Mouse (Mus musculus): ENCODE measurements around the gene Rpl36a-ps1.

Rpl36a-ps1 gene

GRCm38 (mm10) chr14:98956788-98957187 is 37.3 kb downstream of the Rpl36a-ps1 start:
- in situ Hi-C loops (cut with MboI; ENCODE audit: unreplicated experiment in 2 of 2): no loop called here

- in situ Hi-C loops (cut with MboI; ENCODE audit: unreplicated experiment in 2 of 2): no loop called here
Measured at GRCm38 (mm10) chr14:98952441-98952840, 41.7 kb downstream of the Rpl36a-ps1 start.

GRCm38 (mm10) chr14:98951626-98952290 is 42.4 kb downstream of the Rpl36a-ps1 start:
- in situ Hi-C loops (cut with MboI; ENCODE audit: unreplicated experiment in 2 of 2): no loop called here
